11 mouse cellular contexts compared by ENCODE assay signal in genomic region chr12:94066444-94067152, GRCm38 (mm10).
A peak's percentile ranks its signal among the peaks of the same experiment; 100 is the strongest.
DNase-seq lines count a peak whose midpoint lies in the region; ATAC-seq and TF ChIP-seq lines count a peak whose summit lies in the region.
"Had no signal": no experiment of that assay in that cellular context is flagged by ENCODE, and none has a peak within 500 bp of the region (broad histone marks: within the 10 kb centered on the region; RNA-seq: fewer than 3 reads in every experiment).

No protein-coding gene starts in this region.

- no peak for ATAC-seq in forebrain, embryonic 14.5 days
- no peak for ATAC-seq in forebrain, embryonic 12.5 days (ENCODE audit: low FRiP score)
- peak; percentile 57; the same call in 1 of the 2 replicates for ATAC-seq in lung, embryonic 15.5 days (ENCODE audit: borderline replicate concordance, extremely low read depth, low FRiP score, low TSS enrichment)
- ATAC-seq in limb, embryonic 14.5 days (ENCODE audit: low FRiP score, low read depth) = 0 out of 2 replicates have a peak, but pooled peaks have one; percentile 25
- ATAC-seq: activated CD4-positive, CD25-positive, alpha-beta regulatory T cell, adult 4 months had no signal

- no peaks in the 10 kb centered on the region for H3K27me3 ChIP-seq in forebrain, embryonic 14.5 days (replicated peaks; ENCODE audit: control insufficient read depth, insufficient read depth, low read length)
- H3K27me3 ChIP-seq in forebrain, embryonic 12.5 days = no peaks in the 10 kb centered on the region
- H3K27me3 ChIP-seq in lung, embryonic 15.5 days = no peaks in the 10 kb centered on the region
- no peaks in the 10 kb centered on the region for H3K27me3 ChIP-seq in limb, embryonic 14.5 days (ENCODE audit: control insufficient read depth, insufficient read depth, low read length)

- no peak overlapping the region for H3K4me3 ChIP-seq in forebrain, embryonic 14.5 days (ENCODE audit: low read depth, low read length)
- no peak overlapping the region for H3K4me3 ChIP-seq in forebrain, embryonic 12.5 days (replicated peaks)
- H3K4me3 ChIP-seq in lung, embryonic 15.5 days = no peak overlapping the region
- no peak overlapping the region for H3K4me3 ChIP-seq in limb, embryonic 14.5 days (replicated peaks; ENCODE audit: low read length)

- no peak overlapping the region for H3K4me2 ChIP-seq in forebrain, embryonic 14.5 days (ENCODE audit: low read length)
- H3K4me2 ChIP-seq in forebrain, embryonic 12.5 days = no peak overlapping the region
- H3K4me2 ChIP-seq in lung, embryonic 15.5 days = no peak overlapping the region
- no peak overlapping the region; the same call in 1 of the 2 replicates for H3K4me2 ChIP-seq in limb, embryonic 14.5 days (replicated peaks; ENCODE audit: low read depth, low read length, severe bottlenecking)

- H3K4me1 ChIP-seq in forebrain, embryonic 14.5 days (ENCODE audit: control insufficient read depth, insufficient read depth, low read length) = no peaks in the 10 kb centered on the region
- no peaks in the 10 kb centered on the region for H3K4me1 ChIP-seq in forebrain, embryonic 12.5 days
- H3K4me1 ChIP-seq in lung, embryonic 15.5 days = peaks cover 3% of the 10 kb centered on the region; the same call in 1 of the 2 replicates
- peaks cover 6% of the 10 kb centered on the region; the same call in 1 of the 2 replicates for H3K4me1 ChIP-seq in limb, embryonic 14.5 days (ENCODE audit: control insufficient read depth, insufficient read depth, low read length)

- H3K27ac ChIP-seq in forebrain, embryonic 14.5 days (ENCODE audit: low read depth, low read length) = no peak overlapping the region
- H3K27ac ChIP-seq in forebrain, embryonic 12.5 days = no peak overlapping the region
- no peak overlapping the region for H3K27ac ChIP-seq in lung, embryonic 15.5 days
- no peak overlapping the region for H3K27ac ChIP-seq in limb, embryonic 14.5 days (replicated peaks; ENCODE audit: low read depth, low read length)

- TF ChIP-seq POLR2A in limb, embryonic 14.5 days (IDR thresholded peaks at IDR 0.05; ENCODE audit: borderline replicate concordance, extremely low read depth, insufficient read depth, insufficient read length) = no peak

- no peak overlapping the region for H3K9ac ChIP-seq in forebrain, embryonic 14.5 days (ENCODE audit: low read length)
- no peak overlapping the region for H3K9ac ChIP-seq in forebrain, embryonic 12.5 days
- H3K9ac ChIP-seq in lung, embryonic 15.5 days = no peak overlapping the region
- no peak overlapping the region for H3K9ac ChIP-seq in limb, embryonic 14.5 days (ENCODE audit: low read depth, low read length, severe bottlenecking)

- no peaks in the 10 kb centered on the region for H3K9me3 ChIP-seq in forebrain, embryonic 14.5 days (replicated peaks; ENCODE audit: control insufficient read depth, low read length)
- H3K9me3 ChIP-seq in forebrain, embryonic 12.5 days = no peaks in the 10 kb centered on the region
- no peaks in the 10 kb centered on the region for H3K9me3 ChIP-seq in lung, embryonic 15.5 days
- H3K9me3 ChIP-seq in limb, embryonic 14.5 days (ENCODE audit: control insufficient read depth, low read length) = no peaks in the 10 kb centered on the region

- peak; percentile 46 for DNase-seq in forebrain, embryonic 14.5 days (ENCODE audit: low spot score)
- DNase-seq in lung, postnatal 14 days = no peak
- peak; percentile 63 for DNase-seq in heart, postnatal 4 days
- peak; percentile 81 for DNase-seq in limb, embryonic 14.5 days (ENCODE audit: low spot score)
- DNase-seq in frontal cortex, postnatal 10 days (ENCODE audit: low spot score in 2 of 2) = no peak
- DNase-seq in frontal cortex, postnatal 14 days (ENCODE audit: low spot score in 2 of 2) = no peak
- DNase-seq: cerebellum, adult 9-11 months; thymus, adult 2 months had no signal

- H3K36me3 ChIP-seq in forebrain, embryonic 14.5 days (ENCODE audit: control insufficient read depth, insufficient read depth, low read length) = no peaks in the 10 kb centered on the region
- H3K36me3 ChIP-seq in forebrain, embryonic 12.5 days (replicated peaks) = no peaks in the 10 kb centered on the region
- no peaks in the 10 kb centered on the region for H3K36me3 ChIP-seq in lung, embryonic 15.5 days
- no peaks in the 10 kb centered on the region for H3K36me3 ChIP-seq in limb, embryonic 14.5 days (ENCODE audit: control insufficient read depth, insufficient read depth, low read length)

- WGBS in forebrain, embryonic 14.5 days = 30% methylated on average over 9 of the region's 9 CpGs
- WGBS in forebrain, embryonic 12.5 days = 48% methylated on average over 9 of the region's 9 CpGs
- WGBS in lung, embryonic 15.5 days = 32% methylated on average over 9 of the region's 9 CpGs
- WGBS in limb, embryonic 14.5 days = 51% methylated on average over 9 of the region's 9 CpGs

Comparison
In these comparisons a context has a peak if more than half of its experiments do, and no peak if none do; other contexts are left out.
1. ATAC-seq: peak in lung, embryonic 15.5 days (single experiment) and limb, embryonic 14.5 days (single experiment); none in forebrain, embryonic 14.5 days (single experiment) and forebrain, embryonic 12.5 days (single experiment).
2. DNase-seq: peak in forebrain, embryonic 14.5 days (single experiment), heart, postnatal 4 days (single experiment) and limb, embryonic 14.5 days (single experiment); none in lung, postnatal 14 days (single experiment), frontal cortex, postnatal 10 days (0 of 2) and frontal cortex, postnatal 14 days (0 of 2).